Mouse (Mus musculus) lung, embryonic 15.5 days (tissue): Measurements from ENCODE around the gene Unc13d. TPM values are rescaled to one million over a fixed set of nuclear protein-coding genes. Genes with fewer than 3 reads are reported as not detected.
A peak's percentile ranks its signal among the peaks of the same experiment; 100 is the strongest.
"Not testable (repeated sequence)": the region's sequence is repeated elsewhere in the genome, so short reads cannot be mapped to it uniquely, and the experiment has no call there.

Source experiments
- ATAC-seq: fragments of 200-750 bp; cut with Nextera tagmentation; 2 replicates; pipeline ENCODE4 v1.8.0; 2017; ENCODE audit warnings: moderate number of reproducible peaks, borderline replicate concordance; ENCODE audit not compliant: low FRiP score, low TSS enrichment; ENCODE audit errors: extremely low read depth
- H3K27ac ChIP-seq: fragments of 300-500 bp; sonication (generic); 2 replicates; pipeline ENCODE4 v1.5.1; 2015; ENCODE audit warnings: moderate library complexity, mild to moderate bottlenecking, inconsistent platforms
- H3K27me3 ChIP-seq: fragments of 300-500 bp; sonication (generic); 2 replicates; pipeline ENCODE4 v1.6.1; 2015; ENCODE audit warnings: inconsistent platforms
- H3K36me3 ChIP-seq: fragments of 300-500 bp; sonication (generic); 2 replicates; pipeline ENCODE4 v1.6.1; 2015; ENCODE audit warnings: inconsistent platforms
- H3K4me1 ChIP-seq: fragments of 300-500 bp; sonication (generic); 2 replicates; pipeline ENCODE4 v1.6.1; 2015; ENCODE audit warnings: inconsistent platforms
- H3K4me2 ChIP-seq: fragments of 300-500 bp; sonication (generic); 2 replicates; pipeline ENCODE4 v1.6.1; 2015; ENCODE audit warnings: inconsistent platforms, mild to moderate bottlenecking, moderate library complexity
- H3K4me3 ChIP-seq: fragments of 300-500 bp; sonication (generic); 2 replicates; pipeline ENCODE4 v1.5.1; 2015; ENCODE audit warnings: mild to moderate bottlenecking, inconsistent platforms
- H3K9ac ChIP-seq: fragments of 300-500 bp; sonication (generic); 2 replicates; pipeline ENCODE4 v1.6.1; 2015; ENCODE audit warnings: inconsistent platforms
- H3K9me3 ChIP-seq: fragments of 300-500 bp; sonication (generic); 2 replicates; pipeline ENCODE4 v1.6.1; 2016; ENCODE audit warnings: inconsistent platforms
- WGBS: fragments of 180-500 bp; shearing (Covaris S2); methylation state at CpG from one replicate; pipeline ENCODE4 v1.1.7; 2015; 5-methylcytosine and 5-hydroxymethylcytosine counted together
- polyA plus RNA-seq: library from polyadenylated mRNA; unstranded; fragments of >200 nt; fragmentation: Nextera tagmentation; extraction: Ambion mirVana; gene quantifications from 2 replicates; pipeline ENCODE4 v1.2.1, GENCODE M21; 2015

Gene Unc13d
- polyA plus RNA-seq, 1 experiment from 2014 or later: 6.4 TPM

DNA sequence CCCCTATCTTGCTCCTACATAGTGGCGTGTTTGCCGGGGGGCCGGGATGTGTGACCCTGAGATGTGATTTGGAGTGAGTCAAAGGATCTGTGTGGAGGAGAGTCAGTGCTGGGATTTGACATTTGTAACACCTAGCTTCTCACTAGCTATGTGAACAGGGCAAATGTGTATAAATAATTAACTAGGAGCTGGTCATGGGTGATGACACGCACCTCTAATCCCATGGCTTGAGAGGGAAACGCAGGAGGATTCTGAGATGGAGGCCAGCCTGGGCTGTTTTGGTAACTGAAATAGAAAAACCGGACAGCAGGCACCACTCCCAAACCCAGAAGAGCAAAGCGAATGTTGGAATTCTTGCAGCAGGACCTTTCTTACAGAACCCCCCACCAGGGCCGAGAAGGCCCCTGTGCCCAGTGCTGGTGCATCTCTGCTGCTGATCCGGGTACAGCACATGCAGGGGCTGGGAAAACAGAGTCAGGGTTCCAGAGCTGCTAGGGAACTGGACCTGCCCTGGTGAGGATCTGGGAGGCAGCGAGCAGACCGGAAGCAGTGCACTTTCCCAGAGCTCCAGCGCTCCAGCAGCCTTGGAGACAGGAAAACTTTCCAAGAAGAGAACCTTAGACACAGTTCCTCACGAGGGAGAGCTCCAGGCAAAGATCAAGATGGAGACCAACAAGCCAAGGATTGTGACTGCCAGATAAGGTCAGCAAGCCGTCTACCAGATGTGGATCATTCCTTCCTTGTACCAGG lies 21.1 kb upstream of the Unc13d start:
- Histone ChIP-seq H3K4me2 (no peak overlapping the region), H3K36me3 (no peaks in the 10 kb centered on the region), H3K4me3 (no peak overlapping the region), H3K27me3 (no peaks in the 10 kb centered on the region), H3K27ac (peak overlapping the region; percentile 14; the same call in 1 of the 2 replicates), H3K4me1 (peaks cover 47% of the 10 kb centered on the region), H3K9me3 (no peaks in the 10 kb centered on the region), H3K9ac (no peak overlapping the region)
- WGBS: 60% methylated on average over 14 of the region's 14 CpGs
- no peak for ATAC-seq

DNA sequence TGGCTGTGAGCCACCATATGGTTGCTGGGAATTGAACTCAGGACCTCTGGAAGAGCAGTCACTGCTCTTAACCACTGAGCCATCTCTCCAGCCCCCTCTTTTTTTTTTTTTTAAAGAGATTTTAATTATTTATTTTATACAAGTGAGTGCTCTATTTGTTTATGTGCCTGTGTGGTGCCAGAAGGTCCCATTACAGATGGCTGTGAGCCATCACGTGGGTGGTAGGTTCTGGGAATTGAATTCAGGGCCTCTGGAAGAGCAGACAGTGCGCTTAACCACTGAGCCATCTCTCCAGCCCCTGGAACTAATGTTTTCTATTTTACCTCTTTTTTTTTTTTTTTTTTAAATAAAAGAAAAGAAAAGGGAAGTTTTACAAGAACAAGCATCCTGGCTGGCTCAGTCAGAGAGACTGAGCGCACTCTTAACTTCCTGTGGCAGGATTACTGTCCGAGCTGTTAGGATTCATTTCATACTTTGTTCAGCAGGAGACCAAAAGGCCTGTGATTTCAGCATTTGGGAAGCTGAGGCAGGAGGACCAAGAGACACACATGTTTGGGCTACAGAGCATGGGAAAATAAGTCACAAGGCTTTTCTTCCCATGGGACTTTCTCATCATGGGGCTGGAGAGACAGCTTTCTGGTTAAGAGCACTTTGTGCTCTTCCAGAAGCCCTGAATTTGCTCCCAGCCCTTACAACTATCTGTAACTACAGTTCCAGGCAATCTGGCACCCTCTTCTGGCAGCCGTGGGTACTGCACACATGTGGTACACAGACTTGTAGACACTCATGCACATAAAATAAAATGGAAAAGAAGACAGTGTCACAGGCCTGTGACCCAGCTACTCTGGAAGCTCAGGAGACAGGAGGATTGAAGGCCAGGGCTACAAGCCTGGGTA lies 18.7 kb upstream of the Unc13d start:
- H3K4me1 ChIP-seq: peaks cover 29% of the 10 kb centered on the region
- H3K27ac ChIP-seq: no peak overlapping the region
- H3K36me3 ChIP-seq: no peaks in the 10 kb centered on the region
- H3K27me3 ChIP-seq: no peaks in the 10 kb centered on the region
- no peak overlapping the region for H3K4me3 ChIP-seq
- H3K9me3 ChIP-seq: no peaks in the 10 kb centered on the region
- H3K4me2 ChIP-seq: no peak overlapping the region
- no peak overlapping the region for H3K9ac ChIP-seq
- 82% methylated on average over 5 of the region's 5 CpGs for WGBS
- ATAC-seq: no peak

DNA sequence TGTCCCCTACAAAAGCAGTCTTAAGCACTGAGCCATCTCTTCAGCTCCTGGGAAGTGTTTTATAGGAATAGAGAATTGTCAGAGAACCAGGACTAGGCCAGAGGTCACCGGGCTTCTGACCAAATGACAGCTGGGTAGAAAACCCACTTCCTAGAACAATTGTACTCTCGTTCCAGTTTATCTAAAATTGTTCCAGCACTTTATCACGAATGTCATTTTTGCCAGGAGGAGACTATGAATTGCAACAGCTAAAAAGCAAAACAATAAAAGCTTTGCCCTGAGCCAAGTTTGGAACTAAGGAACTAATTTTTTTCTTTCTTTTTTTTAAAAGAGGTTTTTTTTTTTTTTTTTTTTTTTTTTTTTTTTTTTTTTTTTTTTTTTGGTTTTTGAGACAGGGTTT lies 17.8 kb upstream of the Unc13d start:
- Histone ChIP-seq H3K27me3 (no peaks in the 10 kb centered on the region), H3K4me2 (no peak overlapping the region), H3K9me3 (no peaks in the 10 kb centered on the region), H3K27ac (no peak overlapping the region), H3K4me3 (no peak overlapping the region), H3K4me1 (peaks cover 21% of the 10 kb centered on the region), H3K36me3 (no peaks in the 10 kb centered on the region), H3K9ac (no peak overlapping the region)
- no peak for ATAC-seq
- 43% methylated on average over 3 of the region's 3 CpGs for WGBS

DNA sequence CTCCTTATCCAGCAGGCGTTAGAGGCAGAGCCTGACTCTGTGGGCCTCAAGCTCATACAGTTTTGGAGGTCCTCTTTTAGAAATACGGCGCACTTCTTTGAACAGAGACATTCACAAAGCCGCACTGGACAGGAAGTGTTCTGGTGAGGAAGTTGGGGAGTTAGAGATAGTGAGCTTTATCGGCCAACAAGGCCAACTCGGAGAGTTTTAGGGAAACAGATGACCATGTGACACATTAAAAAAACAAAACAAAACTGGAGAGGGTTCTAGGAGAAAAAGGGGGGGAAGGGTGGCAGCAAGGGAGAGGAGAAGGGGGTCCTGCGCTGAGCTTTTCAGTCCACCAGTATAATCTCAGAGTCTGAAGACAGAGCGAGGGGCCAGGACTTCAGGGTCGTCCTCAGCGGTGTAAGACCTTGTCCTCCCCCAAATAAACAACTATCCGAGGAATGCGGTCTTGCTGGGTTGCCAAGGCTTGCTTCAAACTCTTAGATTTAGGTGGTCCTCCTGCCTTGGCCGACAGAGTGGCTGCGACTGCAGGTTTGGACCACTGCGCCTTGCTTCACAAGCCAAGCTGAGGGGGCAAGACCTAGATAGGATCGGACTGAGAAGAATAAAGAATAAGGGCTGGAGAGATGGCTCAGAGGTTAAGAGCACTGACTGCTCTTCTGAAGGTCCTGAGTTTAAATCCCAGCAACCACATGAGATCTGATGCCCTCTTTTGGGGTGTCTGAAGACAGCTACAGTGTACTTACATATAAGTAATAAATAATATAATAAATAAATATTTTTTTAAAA lies 16.2 kb upstream of the Unc13d start:
- ATAC-seq: no peak
- Histone ChIP-seq H3K4me1 (peaks cover 12% of the 10 kb centered on the region), H3K36me3 (no peaks in the 10 kb centered on the region), H3K9me3 (no peaks in the 10 kb centered on the region), H3K4me3 (no peak overlapping the region), H3K27me3 (no peaks in the 10 kb centered on the region), H3K9ac (no peak overlapping the region), H3K4me2 (no peak overlapping the region), H3K27ac (peak overlapping the region; percentile 58; the same call in 1 of the 2 replicates)
- 31% methylated on average over 16 of the region's 16 CpGs for WGBS

DNA sequence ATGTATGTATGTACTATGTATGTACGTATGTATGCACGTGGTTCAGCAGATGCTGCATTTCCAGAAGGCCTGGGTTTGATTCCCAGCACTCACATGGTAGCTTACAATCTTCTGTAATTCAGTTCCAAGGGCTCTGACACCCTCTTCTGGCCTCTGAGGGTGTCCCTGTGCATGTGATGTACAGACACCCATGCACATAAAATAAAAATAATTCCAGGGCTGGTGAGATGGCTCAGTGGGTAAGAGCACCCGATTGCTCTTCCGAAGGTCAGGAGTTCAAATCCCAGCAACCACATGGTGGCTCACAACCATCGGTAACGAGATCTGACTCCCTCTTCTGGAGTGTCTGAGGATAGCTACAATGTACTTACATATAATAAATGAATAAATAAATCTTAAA lies 15.2 kb upstream of the Unc13d start:
- H3K9me3 ChIP-seq, H3K27me3 ChIP-seq, H3K9ac ChIP-seq, H3K4me2 ChIP-seq, H3K4me3 ChIP-seq, H3K27ac ChIP-seq, H3K4me1 ChIP-seq, ATAC-seq, H3K36me3 ChIP-seq: not testable (repeated sequence)
- 92% methylated on average over 6 of the region's 6 CpGs for WGBS

DNA sequence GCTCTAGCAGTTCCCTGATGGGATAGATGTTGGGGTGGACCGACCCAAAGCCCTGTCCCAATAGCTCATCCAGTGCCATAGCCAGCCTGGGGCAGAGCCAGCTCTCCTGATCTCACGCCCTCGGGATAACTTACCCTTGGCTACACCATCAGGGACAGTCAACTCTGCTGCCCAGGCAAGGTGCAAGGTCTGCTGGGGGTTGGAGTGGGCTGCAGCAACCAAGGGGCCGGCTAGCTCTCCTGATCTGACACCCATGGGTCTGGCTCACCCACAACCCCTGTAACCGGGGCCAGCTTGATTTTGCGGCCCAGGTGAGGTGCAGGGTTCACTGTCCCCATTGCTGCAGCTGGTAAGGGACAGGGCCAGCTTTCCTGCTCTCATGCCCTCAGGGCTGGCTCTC lies 13.8 kb upstream of the Unc13d start:
- Histone ChIP-seq H3K9ac (no peak overlapping the region), H3K4me2 (no peak overlapping the region), H3K9me3 (no peaks in the 10 kb centered on the region), H3K4me1 (peaks cover 15% of the 10 kb centered on the region), H3K36me3 (no peaks in the 10 kb centered on the region), H3K4me3 (no peak overlapping the region), H3K27ac (no peak overlapping the region), H3K27me3 (no peaks in the 10 kb centered on the region)
- 84% methylated on average over 6 of the region's 6 CpGs for WGBS
- ATAC-seq: no peak

DNA sequence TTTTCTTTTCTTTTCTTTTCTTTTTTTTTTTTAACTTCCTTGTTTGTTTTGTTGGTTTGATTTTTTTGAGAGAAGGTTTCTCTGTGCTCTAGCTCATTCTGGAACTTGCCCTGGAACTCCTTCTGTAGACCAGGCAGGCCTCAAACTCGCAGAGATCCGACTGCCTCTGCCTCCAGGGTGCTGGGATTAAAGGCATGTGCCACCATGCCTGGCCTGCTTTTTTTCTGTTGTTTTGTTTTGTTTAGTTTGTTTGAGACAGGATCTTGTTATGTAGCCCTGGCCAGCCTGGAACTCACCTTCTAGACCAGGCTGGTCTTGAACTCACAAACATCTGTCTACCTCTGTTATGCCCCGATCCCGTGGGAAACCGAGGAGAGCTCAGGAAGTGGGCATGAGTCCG lies 11.8 kb upstream of the Unc13d start:
- no peak for ATAC-seq
- Histone ChIP-seq H3K9ac (no peak overlapping the region), H3K27ac (no peak overlapping the region), H3K4me1 (peaks cover 26% of the 10 kb centered on the region), H3K9me3 (no peaks in the 10 kb centered on the region), H3K36me3 (no peaks in the 10 kb centered on the region), H3K4me2 (no peak overlapping the region), H3K4me3 (no peak overlapping the region), H3K27me3 (no peaks in the 10 kb centered on the region)
- WGBS: 83% methylated on average over 6 of the region's 6 CpGs

DNA sequence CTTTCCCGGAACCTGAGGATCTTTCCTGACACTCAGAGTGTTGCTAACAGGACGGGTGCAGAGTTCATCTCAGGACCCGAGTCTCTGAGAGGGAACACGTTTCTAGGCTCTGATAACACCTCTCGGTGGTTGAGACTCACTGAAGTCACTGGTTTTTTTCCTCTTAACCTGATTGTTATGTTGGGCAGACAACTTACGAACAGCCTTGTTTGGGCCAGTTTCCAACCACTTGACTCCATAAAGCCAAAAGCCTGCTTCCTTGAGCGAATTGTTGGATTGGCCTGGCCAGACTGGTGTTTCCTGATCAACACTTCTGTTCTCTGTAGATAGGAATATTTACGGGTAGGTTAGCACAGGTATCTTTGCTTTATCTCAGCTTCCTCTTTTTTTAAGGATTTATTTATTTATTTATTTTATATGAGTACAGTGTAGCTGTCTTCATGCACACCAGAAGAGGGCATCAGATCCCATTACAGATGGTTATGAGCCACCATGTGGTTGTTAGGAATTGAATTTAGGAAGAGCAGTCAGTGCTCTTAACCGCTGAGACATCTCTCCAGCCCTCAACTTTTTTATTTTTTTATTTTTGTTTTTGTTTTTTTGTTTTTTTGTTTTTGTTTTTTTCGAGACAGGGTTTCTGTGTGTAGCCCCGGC lies 11.1 kb upstream of the Unc13d start:
- no peaks in the 10 kb centered on the region for H3K27me3 ChIP-seq
- no peak for ATAC-seq
- no peak overlapping the region for H3K27ac ChIP-seq
- H3K9me3 ChIP-seq: no peaks in the 10 kb centered on the region
- H3K4me2 ChIP-seq: no peak overlapping the region
- 64% methylated on average over 11 of the region's 11 CpGs for WGBS
- H3K4me1 ChIP-seq: peaks cover 22% of the 10 kb centered on the region
- H3K36me3 ChIP-seq: no peaks in the 10 kb centered on the region
- no peak overlapping the region for H3K4me3 ChIP-seq
- H3K9ac ChIP-seq: no peak overlapping the region

DNA sequence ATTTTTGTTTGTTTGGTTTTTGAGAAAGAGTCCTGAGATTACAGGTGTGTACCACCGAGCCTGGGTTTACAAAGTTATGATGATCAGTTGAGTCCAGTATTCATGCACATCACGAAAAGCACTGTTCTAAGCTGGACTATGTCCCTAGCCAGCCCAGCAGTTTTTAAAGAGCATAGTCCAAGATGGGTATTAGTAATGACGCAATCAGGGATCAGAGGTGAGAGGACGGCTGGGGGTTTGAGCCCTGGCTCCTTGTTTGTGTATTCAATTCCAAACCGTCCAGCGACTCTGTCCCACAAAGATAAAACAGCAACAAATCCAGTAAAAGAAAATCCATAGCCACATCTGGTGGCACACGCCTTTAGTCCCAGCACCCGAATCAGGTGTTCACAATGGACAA lies 10.4 kb upstream of the Unc13d start:
- Histone ChIP-seq H3K4me2 (peak overlapping the region; percentile 58), H3K9ac (no peak overlapping the region), H3K4me1 (peaks cover 18% of the 10 kb centered on the region), H3K4me3 (no peak overlapping the region), H3K36me3 (peaks cover 6% of the 10 kb centered on the region), H3K27ac (no peak overlapping the region), H3K27me3 (no peaks in the 10 kb centered on the region), H3K9me3 (no peaks in the 10 kb centered on the region)
- WGBS: 74% methylated on average over 8 of the region's 8 CpGs
- ATAC-seq: no peak

DNA sequence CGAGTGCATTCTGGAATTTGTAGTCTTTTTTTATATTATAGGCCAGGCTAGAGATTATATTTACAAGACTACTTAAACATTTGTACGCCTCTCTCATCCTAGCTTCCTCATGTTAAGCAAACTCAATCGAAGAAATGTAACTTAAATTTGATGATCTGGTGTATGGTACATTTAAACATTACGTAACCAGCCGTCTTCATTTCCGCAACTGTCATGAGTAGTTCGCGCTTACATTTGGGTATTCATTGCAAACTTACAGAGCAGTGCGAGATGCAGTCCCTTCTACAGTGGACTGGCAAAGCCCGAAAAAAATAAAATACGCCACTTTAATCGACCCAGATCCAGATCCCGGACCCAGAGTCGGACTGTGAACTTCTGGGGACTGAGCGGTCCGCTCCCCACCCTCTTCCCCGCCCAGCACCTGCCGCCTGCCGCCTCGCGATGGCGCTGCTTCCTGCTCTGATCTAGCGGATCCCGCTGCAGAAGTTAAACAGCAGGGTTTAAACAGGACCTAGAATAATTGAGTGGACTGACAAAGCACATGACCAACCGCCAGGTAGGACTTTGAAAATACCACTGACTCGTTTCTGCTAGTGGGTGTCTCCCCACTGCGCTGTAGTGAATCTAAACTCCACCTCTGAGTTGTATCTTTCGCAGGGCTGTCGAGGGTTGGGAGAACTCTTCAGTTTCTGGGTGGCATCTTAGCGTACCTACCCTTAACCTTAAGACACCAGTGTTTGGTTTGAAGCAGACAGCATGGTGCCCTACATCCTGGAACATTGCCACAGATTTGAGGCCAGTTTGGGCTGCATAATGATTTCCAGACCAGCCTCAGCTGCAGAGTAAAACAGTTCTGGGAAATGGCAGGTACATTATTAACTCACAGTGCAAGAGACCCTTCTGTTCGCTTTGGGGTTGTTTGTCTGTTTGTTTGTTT lies 9.7 kb upstream of the Unc13d start:
- H3K4me1 ChIP-seq: peaks cover 18% of the 10 kb centered on the region
- no peaks in the 10 kb centered on the region for H3K27me3 ChIP-seq
- 3% methylated on average over 31 of the region's 31 CpGs for WGBS
- ATAC-seq: peak; percentile 78
- H3K4me2 ChIP-seq: peak overlapping the region; percentile 58
- peak overlapping the region; percentile 32; the same call in 1 of the 2 replicates for H3K9ac ChIP-seq
- H3K27ac ChIP-seq: peak overlapping the region; percentile 79
- peak overlapping the region; percentile 51 for H3K4me3 ChIP-seq
- peaks cover 11% of the 10 kb centered on the region for H3K36me3 ChIP-seq
- no peaks in the 10 kb centered on the region for H3K9me3 ChIP-seq
